Mouse (Mus musculus) natural killer cell, adult 2 months (primary cell): ENCODE results near the gene Thegl.
"Not testable (repeated sequence)": the region's sequence is repeated elsewhere in the genome, so short reads cannot be mapped to it uniquely, and the experiment has no call there.

Experiments
- DNase-seq, 2 experiments: peaks; one replicate each; pipeline ENCODE4 v3.0.0; 2022; ENCODE audit warnings: low spot score in 2 of 2

Thegl gene

GRCm38 (mm10) chr5:77015544-77016482 is at the start of gene Thegl:
Gene Thegl (plus strand): TSS chr5:77016023.
- DNase-seq, result peak; percentile 74 to 77

DNA sequence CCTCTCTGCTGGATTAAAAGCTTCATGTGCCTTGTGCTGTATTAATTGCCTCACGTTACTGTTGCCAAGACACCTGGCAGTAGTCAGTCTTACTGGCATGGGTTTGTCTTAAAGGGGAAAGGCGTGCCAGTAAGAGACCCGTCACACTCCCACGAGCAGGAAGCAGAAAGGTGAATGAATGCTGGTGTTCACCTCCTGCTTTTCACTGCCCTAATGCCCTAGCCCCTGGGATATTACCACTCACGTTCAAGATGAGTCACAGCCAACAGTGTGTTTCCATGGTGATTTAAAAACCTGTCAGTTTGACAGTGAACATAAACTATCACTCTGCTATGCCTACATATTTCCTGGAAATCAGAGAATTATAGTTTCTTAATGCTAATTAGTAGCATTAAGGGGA is 46.6 kb upstream of the Thegl start:
- DNase-seq, result no peak

DNA sequence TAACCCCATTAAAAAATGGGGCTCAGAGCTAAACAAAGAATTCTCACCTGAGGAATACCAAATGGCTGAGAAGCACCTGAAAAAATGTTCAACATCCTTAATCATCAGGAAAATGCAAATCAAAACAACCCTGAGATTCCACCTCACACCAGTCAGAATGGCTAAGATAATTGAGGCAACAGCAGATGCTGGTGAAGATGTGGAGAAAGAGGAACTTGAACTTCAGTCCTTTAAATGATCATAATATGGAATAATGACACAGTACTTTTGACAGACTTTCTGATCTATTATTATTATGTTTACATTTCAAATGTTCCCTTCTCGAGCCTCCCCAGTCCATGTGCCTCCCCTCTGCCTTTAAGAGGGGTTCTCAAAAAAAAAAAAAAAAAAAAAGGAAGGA is 44.7 kb upstream of the Thegl start:
- not testable (repeated sequence) for DNase-seq

DNA sequence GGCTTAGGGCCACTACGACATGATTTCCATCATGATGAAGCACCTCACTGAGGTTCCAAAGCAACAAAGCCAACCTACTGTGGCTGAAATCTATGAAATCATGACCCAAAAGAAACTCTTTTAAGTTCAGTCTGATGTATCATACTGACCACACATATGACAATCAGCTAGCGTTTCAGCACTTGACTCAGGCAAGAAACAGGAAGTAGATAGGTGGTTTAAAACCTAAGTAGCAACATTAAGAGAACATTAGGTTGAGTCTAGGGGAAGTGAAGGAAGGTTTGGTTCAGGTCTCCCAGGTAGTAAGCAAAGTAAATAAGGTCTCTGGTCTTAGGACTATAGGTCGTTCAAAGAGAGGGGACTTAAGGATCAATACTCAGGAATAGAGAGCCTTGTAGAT is 42.3 kb upstream of the Thegl start:
- DNase-seq, result no peak

GRCm38 (mm10) chr5:76974207-76974553 is 41.6 kb upstream of the Thegl start:
- no peak for DNase-seq

GRCm38 (mm10) chr5:76974554-76975285 is 41.1 kb upstream of the Thegl start, which contains the start of gene Srp72:
Gene Srp72 (plus strand): TSS chr5:76974683.
- peak; percentile 69 to 81 for DNase-seq

DNA sequence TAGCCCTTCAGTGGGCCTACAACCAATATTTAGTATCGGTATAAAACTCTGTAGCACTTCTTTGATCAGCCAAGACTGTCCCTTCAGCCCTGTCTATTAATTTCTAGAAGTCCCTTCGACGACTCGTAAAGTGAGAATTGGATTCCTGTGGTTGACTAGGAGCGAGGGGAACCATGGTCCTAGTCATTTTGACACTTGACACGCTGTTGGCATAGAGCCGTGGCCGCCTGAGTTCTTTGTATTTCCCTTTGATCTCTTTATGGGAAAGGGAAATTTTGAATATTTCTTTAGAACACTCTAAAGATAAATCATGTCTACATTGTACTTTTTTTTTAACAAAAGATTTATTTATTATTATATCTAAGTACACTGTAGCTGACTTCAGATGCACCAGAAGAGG is 40.1 kb upstream of the Thegl start:
- no peak for DNase-seq

- DNase-seq, result no peak
Observed at GRCm38 (mm10) chr5:76984015-76984414, 31.8 kb upstream of the Thegl start.

DNA sequence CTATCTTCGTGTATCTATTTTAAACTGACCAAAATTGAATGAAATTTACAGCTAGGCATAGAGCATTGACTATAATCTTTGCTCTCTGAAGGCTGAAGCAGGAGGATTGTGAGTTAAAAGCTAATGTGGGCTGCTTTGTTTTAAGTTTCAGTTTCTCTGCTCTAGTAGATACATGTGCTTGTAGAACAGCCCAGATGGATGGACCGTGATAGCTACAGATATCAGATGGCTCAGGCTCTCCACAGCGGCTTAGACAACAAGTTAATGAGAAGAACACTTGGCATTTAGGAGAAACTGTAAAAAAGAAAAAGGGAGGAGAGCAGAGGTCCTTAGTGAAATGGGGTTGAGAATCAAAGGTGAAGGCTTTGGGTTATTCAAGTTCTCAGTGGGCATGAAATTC is 25.0 kb upstream of the Thegl start:
- no peak for DNase-seq

GRCm38 (mm10) chr5:76993174-76993814 is 22.5 kb upstream of the Thegl start:
- no peak for DNase-seq

DNA sequence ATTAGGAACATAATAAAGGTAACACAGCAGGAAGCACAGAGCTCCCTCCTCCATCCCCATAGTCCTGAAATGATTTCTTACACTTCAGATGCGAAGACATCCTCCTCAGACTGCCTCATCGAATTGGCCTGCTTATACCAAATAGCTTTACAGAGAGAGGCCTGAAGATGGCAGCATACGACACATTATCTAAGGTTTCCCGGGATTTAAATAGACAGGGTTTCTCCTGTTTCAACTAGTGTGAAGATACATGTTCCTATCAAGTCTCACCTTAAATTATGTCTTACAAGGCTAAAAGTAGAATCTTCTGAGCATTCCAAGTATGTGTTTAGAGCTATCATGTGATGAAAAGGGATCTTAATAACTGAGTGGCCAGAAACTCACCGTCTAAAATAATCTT is 17.4 kb upstream of the Thegl start:
- no peak for DNase-seq

- DNase-seq, result no peak
Observed at GRCm38 (mm10) chr5:77001192-77001591, 14.6 kb upstream of the Thegl start.

DNA sequence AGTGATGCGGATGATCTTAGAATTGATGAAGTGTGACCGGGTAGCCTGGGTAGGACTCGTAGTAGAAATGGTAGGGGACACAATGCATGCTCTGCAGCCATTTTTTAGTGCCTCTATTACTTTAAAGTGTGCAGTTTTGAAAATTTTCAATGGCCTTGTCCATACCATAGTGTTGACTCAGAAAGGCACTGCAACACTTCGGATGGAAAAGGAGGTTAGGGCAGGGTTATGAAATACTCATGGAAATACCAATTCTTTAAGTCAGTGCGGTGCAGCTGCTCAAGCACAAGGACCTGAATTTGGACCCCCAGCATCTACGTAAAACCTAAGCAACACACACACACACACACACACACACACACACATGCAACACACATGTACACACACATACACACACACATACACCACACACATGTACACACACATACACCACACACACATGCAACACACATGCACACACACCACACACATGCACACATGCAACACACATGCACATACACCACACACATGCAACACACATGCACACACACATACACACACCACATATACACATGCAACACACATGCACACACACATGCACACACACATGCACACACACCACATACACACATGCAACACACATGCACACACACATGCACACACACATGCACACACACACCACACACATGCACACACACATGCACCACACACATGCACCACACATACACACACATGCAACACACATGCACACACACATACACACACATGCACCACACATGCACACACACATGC is 11.6 kb upstream of the Thegl start, which contains the start of gene Arl9:
Gene Arl9 (plus strand): TSS at position 5 of the 771 bp plus-strand sequence.
- DNase-seq, result no peak

- DNase-seq, result no peak
Observed at GRCm38 (mm10) chr5:77010352-77010751, 5.5 kb upstream of the Thegl start.

DNA sequence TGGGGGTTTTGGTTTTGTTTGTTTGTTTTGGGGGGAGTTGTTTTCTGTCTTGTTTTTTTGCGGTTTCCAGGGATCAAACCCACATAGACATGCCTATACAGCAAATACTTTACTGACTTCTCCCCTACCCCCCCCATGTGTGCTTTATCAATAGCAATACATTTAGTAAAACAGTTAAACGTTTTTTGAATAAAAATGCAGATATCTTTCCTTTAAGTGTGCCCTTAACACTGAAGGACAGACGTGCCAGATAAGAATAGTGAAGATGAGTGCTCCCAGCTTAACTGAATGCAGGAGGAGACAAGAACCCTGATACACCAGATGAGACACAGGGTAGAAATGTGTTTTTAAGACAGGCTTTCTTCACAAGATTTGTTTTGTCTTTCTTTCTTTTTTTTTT is 4.7 kb upstream of the Thegl start:
- DNase-seq, result no peak

GRCm38 (mm10) chr5:77013171-77013570 is 2.7 kb upstream of the Thegl start:
- peak in 1 of 2 experiments; percentile 13 for DNase-seq

- no peak for DNase-seq
Observed at GRCm38 (mm10) chr5:77028034-77028433, 12.2 kb downstream of the Thegl start.

DNA sequence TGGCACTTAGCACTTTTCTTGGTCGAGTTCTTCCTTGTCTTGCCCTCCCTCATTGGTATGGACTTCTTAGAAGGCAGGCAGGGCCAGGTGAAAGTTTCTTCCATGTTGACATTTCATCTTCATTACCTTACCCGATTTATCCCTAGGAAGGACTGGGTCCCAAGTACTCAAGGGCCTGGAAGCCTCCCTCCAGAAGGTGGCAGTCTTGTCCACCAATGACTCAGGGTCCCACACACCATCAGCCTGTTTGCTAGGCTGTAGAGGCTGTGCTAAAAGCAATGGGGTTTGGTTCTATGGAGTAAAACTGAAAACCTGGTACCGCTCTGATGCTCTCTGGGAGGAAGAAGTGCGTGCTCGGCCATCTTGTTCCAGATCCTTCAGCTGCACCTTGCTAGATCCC is 13.9 kb downstream of the Thegl start:
- peak; percentile 10 to 17 for DNase-seq

DNA sequence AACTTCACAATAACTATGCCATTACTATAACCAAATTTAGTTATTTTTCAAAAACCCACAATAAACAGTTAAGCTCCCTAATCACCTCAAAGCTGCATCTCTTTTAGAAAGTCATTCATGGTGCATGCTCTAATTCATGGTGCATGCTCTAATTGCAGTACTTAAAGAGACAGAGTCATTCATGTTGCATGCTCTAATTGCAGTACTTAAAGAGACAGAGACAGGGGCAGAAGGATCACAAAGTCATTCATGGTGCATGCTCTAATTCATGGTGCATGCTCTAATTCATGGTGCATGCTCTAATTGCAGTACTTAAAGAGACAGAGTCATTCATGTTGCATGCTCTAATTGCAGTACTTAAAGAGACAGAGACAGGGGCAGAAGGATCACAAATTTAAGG is 19.3 kb downstream of the Thegl start:
- DNase-seq, result not testable (repeated sequence)

DNA sequence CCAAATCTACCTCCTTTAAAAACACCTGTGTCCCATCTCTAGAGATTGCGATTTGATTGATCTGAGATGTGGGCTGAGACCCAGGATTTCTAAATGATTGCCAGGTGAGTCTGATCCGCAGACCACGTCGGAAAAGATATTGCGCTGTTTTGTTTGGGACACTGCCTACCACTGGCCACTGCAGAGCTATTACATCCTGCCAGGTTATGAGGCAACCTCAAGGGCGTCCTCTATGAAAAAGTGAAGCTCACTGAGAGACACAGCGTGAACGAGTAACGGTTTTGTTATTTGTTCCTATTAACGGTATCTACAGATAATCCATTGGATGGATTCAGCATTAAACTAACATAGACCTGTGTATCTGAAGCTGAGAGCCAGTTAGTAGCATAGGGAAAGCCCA is 22.6 kb downstream of the Thegl start:
- DNase-seq, result no peak

DNA sequence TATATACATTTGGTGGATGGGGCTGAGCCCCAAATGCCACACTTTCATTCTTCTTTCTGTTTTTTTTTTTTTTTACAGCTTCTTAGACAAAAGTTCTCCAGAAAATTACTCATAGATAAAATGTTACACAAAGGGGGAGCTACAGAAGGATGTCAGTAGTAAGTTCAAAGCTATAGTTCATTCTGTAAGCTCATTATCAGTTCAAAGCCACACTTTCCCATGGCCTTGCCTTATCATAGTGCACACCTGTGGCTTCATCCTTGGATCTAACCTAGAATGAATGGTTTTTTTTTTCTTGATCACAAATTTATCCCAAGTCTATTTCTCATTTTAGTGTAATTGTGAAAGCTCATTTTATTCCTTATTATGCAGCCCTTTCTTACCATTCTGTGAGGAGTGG is 23.6 kb downstream of the Thegl start:
- DNase-seq, result no peak

- DNase-seq, result no peak
Observed at GRCm38 (mm10) chr5:77044362-77044761, 28.5 kb downstream of the Thegl start.
